Comparison of ENCODE assay signal across 24 mouse cellular contexts in the genomic region with DNA sequence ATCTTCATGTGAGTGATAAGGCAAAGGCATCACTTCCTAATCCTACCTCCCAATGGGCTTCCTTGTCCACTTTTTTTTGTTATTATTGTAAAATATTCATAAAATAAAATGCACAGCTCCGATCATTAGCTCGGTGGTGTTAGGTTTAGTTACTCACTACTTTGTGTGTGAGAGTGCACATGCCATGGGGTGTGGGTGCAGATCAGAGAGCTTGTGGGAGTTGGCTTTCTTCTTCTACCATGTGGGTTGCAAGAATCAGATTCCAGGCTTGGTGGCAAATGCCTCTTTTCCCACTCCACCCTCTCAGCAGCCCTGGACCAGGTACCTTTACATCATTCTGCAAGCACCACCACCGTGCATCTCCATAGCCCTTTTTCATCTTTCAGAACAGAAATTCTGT. TPM values are rescaled to one million over a fixed set of nuclear protein-coding genes. Genes with fewer than 3 reads are reported as not detected.
"Had no signal": no experiment of that assay in that cellular context is flagged by ENCODE, and none has a peak within 500 bp of the region (broad histone marks: within the 10 kb centered on the region; RNA-seq: fewer than 3 reads in every experiment).

No protein-coding gene starts in this region.

- H3K27me3 ChIP-seq: neural tube, embryonic 12.5 days; neural tube, embryonic 13.5 days; neural tube, embryonic 15.5 days; stomach, embryonic 15.5 days had no signal

- H3K4me3 ChIP-seq: neural tube, embryonic 12.5 days; neural tube, embryonic 13.5 days; neural tube, embryonic 15.5 days; stomach, embryonic 15.5 days had no signal

- H3K9me3 ChIP-seq: neural tube, embryonic 12.5 days; neural tube, embryonic 13.5 days; neural tube, embryonic 15.5 days; stomach, embryonic 15.5 days had no signal

- H3K9ac ChIP-seq: neural tube, embryonic 12.5 days; neural tube, embryonic 13.5 days; neural tube, embryonic 15.5 days; stomach, embryonic 15.5 days had no signal

- H3K36me3 ChIP-seq: neural tube, embryonic 12.5 days; neural tube, embryonic 13.5 days; neural tube, embryonic 15.5 days; stomach, embryonic 15.5 days had no signal

- H3K4me1 ChIP-seq: neural tube, embryonic 12.5 days; neural tube, embryonic 13.5 days; neural tube, embryonic 15.5 days had no signal

- H3K4me2 ChIP-seq: neural tube, embryonic 12.5 days; neural tube, embryonic 13.5 days; neural tube, embryonic 15.5 days; stomach, embryonic 15.5 days had no signal

- H3K27ac ChIP-seq: neural tube, embryonic 12.5 days; neural tube, embryonic 13.5 days; neural tube, embryonic 15.5 days had no signal

- DNase-seq: retina, postnatal 1 day; right cerebral cortex, adult 18-20 months; right cerebral cortex, postnatal 14 days; right cerebral cortex, postnatal 25 days; right cerebral cortex, postnatal 4 days; spleen, adult 18-20 months; thymus, adult 18-20 months; thymus, adult 2 months; thymus, postnatal 14 days; thymus, postnatal 25 days; thymus, postnatal 36 days; thymus, postnatal 4 days had no signal

RNA-seq across cellular contexts. Expression of gene Ankdd1b, which starts 18.4 kb away (rescaled TPM):
- total RNA-seq: neutrophil, adult 5-6 weeks had no signal
- polyA plus RNA-seq: neural tube, embryonic 13.5 days; neural tube, embryonic 14.5 days; neural tube, embryonic 15.5 days; small intestine, adult 2 months; spleen, adult 2 months had no signal

RNA-seq across cellular contexts. Expression of gene Gm17622, which starts 37.9 kb away (rescaled TPM):
- total RNA-seq: neutrophil, adult 5-6 weeks had no signal
- polyA plus RNA-seq: neural tube, embryonic 12.5 days; neural tube, embryonic 13.5 days; neural tube, embryonic 14.5 days; neural tube, embryonic 15.5 days; small intestine, adult 2 months; spleen, adult 2 months; stomach, embryonic 14.5 days; stomach, embryonic 15.5 days; testis, adult 2 months; thymus, adult 2 months; thymus, postnatal 0 days; urinary bladder, adult 2 months had no signal
